ENCODE assay signal across 22 mouse cellular contexts in genomic region chr3:37470867-37471266, GRCm38 (mm10). TPM values are rescaled to one million over a fixed set of nuclear protein-coding genes. Genes with fewer than 3 reads are reported as not detected.
DNase-seq lines count a peak whose midpoint lies in the region; ATAC-seq lines count a peak whose summit lies in the region.
"Had no signal": no experiment of that assay in that cellular context is flagged by ENCODE, and none has a peak within 500 bp of the region (broad histone marks: within the 10 kb centered on the region; RNA-seq: fewer than 3 reads in every experiment).

No protein-coding gene starts in this region.

- ATAC-seq in kidney, embryonic 14.5 days (ENCODE audit: low FRiP score, low TSS enrichment): no peak
- peak; percentile 82 for ATAC-seq in kidney, embryonic 16.5 days (ENCODE audit: low FRiP score, low TSS enrichment)
- no peak for ATAC-seq in liver, embryonic 13.5 days (ENCODE audit: low read depth)
- no peak for ATAC-seq in liver, embryonic 11.5 days (replicated peaks; ENCODE audit: low FRiP score)
- ATAC-seq: forebrain, embryonic 14.5 days had no signal

- H3K9ac ChIP-seq in kidney, embryonic 14.5 days (ENCODE audit: low read depth, low read length): no peak overlapping the region
- H3K9ac ChIP-seq in kidney, embryonic 16.5 days (replicated peaks; ENCODE audit: low read length): no peak overlapping the region
- H3K9ac ChIP-seq in liver, embryonic 13.5 days: no peak overlapping the region
- H3K9ac ChIP-seq in liver, embryonic 11.5 days (ENCODE audit: low read depth, low read length): no peak overlapping the region
- H3K9ac ChIP-seq: embryonic facial prominence, embryonic 13.5 days; embryonic facial prominence, embryonic 15.5 days; forebrain, embryonic 12.5 days had no signal

- H3K9me3 ChIP-seq in kidney, embryonic 14.5 days (ENCODE audit: control insufficient read depth, low read length): no peaks in the 10 kb centered on the region
- no peaks in the 10 kb centered on the region for H3K9me3 ChIP-seq in kidney, embryonic 16.5 days (ENCODE audit: low read length)
- no peaks in the 10 kb centered on the region for H3K9me3 ChIP-seq in liver, embryonic 13.5 days (replicated peaks)
- no peaks in the 10 kb centered on the region for H3K9me3 ChIP-seq in liver, embryonic 11.5 days (ENCODE audit: control insufficient read depth, low read length)
- H3K9me3 ChIP-seq: embryonic facial prominence, embryonic 13.5 days; embryonic facial prominence, embryonic 15.5 days; forebrain, embryonic 10.5 days; forebrain, embryonic 12.5 days had no signal

- no peak overlapping the region for H3K27ac ChIP-seq in kidney, embryonic 14.5 days (ENCODE audit: low read depth, low read length)
- H3K27ac ChIP-seq in kidney, embryonic 16.5 days (ENCODE audit: low read length): peak overlapping the region; percentile 38; the same call in 1 of the 2 replicates
- 0 out of 2 replicates have a peak overlapping the region, but pooled peaks have one; percentile 1 for H3K27ac ChIP-seq in liver, embryonic 13.5 days
- H3K27ac ChIP-seq in liver, embryonic 11.5 days (ENCODE audit: low read depth, low read length): no peak overlapping the region
- H3K27ac ChIP-seq: embryonic facial prominence, embryonic 13.5 days; embryonic facial prominence, embryonic 15.5 days; forebrain, embryonic 10.5 days; forebrain, embryonic 12.5 days had no signal

- H3K4me1 ChIP-seq in kidney, embryonic 14.5 days (ENCODE audit: control insufficient read depth, insufficient read depth, low read length): no peaks in the 10 kb centered on the region
- H3K4me1 ChIP-seq in kidney, embryonic 16.5 days (ENCODE audit: insufficient read depth, low read length): no peaks in the 10 kb centered on the region
- H3K4me1 ChIP-seq in liver, embryonic 13.5 days (replicated peaks): peaks cover 10% of the 10 kb centered on the region
- peaks cover 5% of the 10 kb centered on the region for H3K4me1 ChIP-seq in liver, embryonic 11.5 days (replicated peaks; ENCODE audit: control insufficient read depth, insufficient read depth, low read length)
- H3K4me1 ChIP-seq: embryonic facial prominence, embryonic 13.5 days; embryonic facial prominence, embryonic 15.5 days; forebrain, embryonic 10.5 days; forebrain, embryonic 12.5 days had no signal

- H3K27me3 ChIP-seq in kidney, embryonic 14.5 days (ENCODE audit: control insufficient read depth, insufficient read depth, low read length): no peaks in the 10 kb centered on the region
- no peaks in the 10 kb centered on the region for H3K27me3 ChIP-seq in kidney, embryonic 16.5 days (ENCODE audit: insufficient read depth, low read length)
- H3K27me3 ChIP-seq in liver, embryonic 13.5 days: no peaks in the 10 kb centered on the region
- no peaks in the 10 kb centered on the region for H3K27me3 ChIP-seq in liver, embryonic 11.5 days (replicated peaks; ENCODE audit: control insufficient read depth, insufficient read depth, low read length)
- H3K27me3 ChIP-seq: embryonic facial prominence, embryonic 13.5 days; embryonic facial prominence, embryonic 15.5 days; forebrain, embryonic 12.5 days had no signal

- no peak overlapping the region for H3K4me3 ChIP-seq in kidney, embryonic 14.5 days (ENCODE audit: low read length)
- H3K4me3 ChIP-seq in kidney, embryonic 16.5 days (ENCODE audit: low read length): no peak overlapping the region
- no peak overlapping the region for H3K4me3 ChIP-seq in liver, embryonic 13.5 days (replicated peaks)
- no peak overlapping the region for H3K4me3 ChIP-seq in liver, embryonic 11.5 days (ENCODE audit: low read depth, low read length)
- H3K4me3 ChIP-seq: embryonic facial prominence, embryonic 13.5 days; embryonic facial prominence, embryonic 15.5 days; erythroblast, embryonic 14.5 days; forebrain, embryonic 10.5 days; forebrain, embryonic 12.5 days had no signal

- H3K36me3 ChIP-seq in kidney, embryonic 14.5 days (ENCODE audit: control insufficient read depth, insufficient read depth, low read length): no peaks in the 10 kb centered on the region
- no peaks in the 10 kb centered on the region for H3K36me3 ChIP-seq in kidney, embryonic 16.5 days (ENCODE audit: insufficient read depth, low read length)
- no peaks in the 10 kb centered on the region for H3K36me3 ChIP-seq in liver, embryonic 13.5 days
- no peaks in the 10 kb centered on the region for H3K36me3 ChIP-seq in liver, embryonic 11.5 days (ENCODE audit: control insufficient read depth, insufficient read depth, low read length)
- H3K36me3 ChIP-seq: embryonic facial prominence, embryonic 13.5 days; forebrain, embryonic 12.5 days had no signal

- no peak overlapping the region for H3K4me2 ChIP-seq in kidney, embryonic 14.5 days (replicated peaks; ENCODE audit: low read depth, low read length)
- H3K4me2 ChIP-seq in kidney, embryonic 16.5 days (replicated peaks; ENCODE audit: low read depth, low read length): no peak overlapping the region
- H3K4me2 ChIP-seq in liver, embryonic 13.5 days: no peak overlapping the region
- H3K4me2 ChIP-seq in liver, embryonic 11.5 days: no peak overlapping the region
- H3K4me2 ChIP-seq: embryonic facial prominence, embryonic 13.5 days; embryonic facial prominence, embryonic 15.5 days; forebrain, embryonic 12.5 days had no signal

- 71% methylated on average over 2 of the region's 2 CpGs for WGBS in kidney, embryonic 14.5 days
- 65% methylated on average over 2 of the region's 2 CpGs for WGBS in kidney, embryonic 16.5 days
- WGBS in liver, embryonic 13.5 days (ENCODE audit: insufficient replicate concordance): 85% methylated on average over 2 of the region's 2 CpGs
- 88% methylated on average over 2 of the region's 2 CpGs for WGBS in liver, embryonic 11.5 days

- peak; percentile 32 for DNase-seq in kidney, adult 9 months
- no peak for DNase-seq in kidney, postnatal 4 days
- no peak for DNase-seq in liver, embryonic 13.5 days
- no peak for DNase-seq in liver, embryonic 11.5 days (ENCODE audit: low spot score)
- DNase-seq: adrenal gland, adult 2 months; adrenal gland, postnatal 10 days; adrenal gland, postnatal 25 days; cerebellum, adult 11 months; cerebellum, adult 18-20 months; cerebellum, adult 8-10 months; cerebellum, adult 9-11 months; cerebellum, postnatal 14 days; cerebellum, postnatal 36 days; embryo, embryonic 11 days had no signal

RNA-seq across cellular contexts. Expression of gene Nudt6, which starts 50.9 kb away (rescaled TPM):
- 7.2 and 7.9 TPM in 2 replicates for polyA plus RNA-seq in kidney, embryonic 14.5 days (2014; fragmentation: Nextera tagmentation; extraction: Ambion mirVana)
- polyA plus RNA-seq in kidney, embryonic 16.5 days (2015; fragmentation: Nextera tagmentation; extraction: Ambion mirVana): 7.7 and 8.4 TPM in 2 replicates
- 5.4 and 6.2 TPM in 2 replicates for polyA plus RNA-seq in liver, embryonic 13.5 days (2015; fragmentation: Nextera tagmentation; extraction: Ambion mirVana)
- polyA plus RNA-seq in liver, embryonic 11.5 days (2014; fragmentation: Nextera tagmentation; extraction: Ambion mirVana): 8.5 and 11.5 TPM in 2 replicates

RNA-seq across cellular contexts. Expression of gene Spata5, which starts 51.2 kb away (rescaled TPM):
- 31.9 and 45.3 TPM in 2 replicates for polyA plus RNA-seq in kidney, embryonic 14.5 days (2014; fragmentation: Nextera tagmentation; extraction: Ambion mirVana)
- 41.5 and 43.4 TPM in 2 replicates for polyA plus RNA-seq in kidney, embryonic 16.5 days (2015; fragmentation: Nextera tagmentation; extraction: Ambion mirVana)
- polyA plus RNA-seq in liver, embryonic 13.5 days (2015; fragmentation: Nextera tagmentation; extraction: Ambion mirVana): 26.2 and 31.0 TPM in 2 replicates
- polyA plus RNA-seq in liver, embryonic 11.5 days (2014; fragmentation: Nextera tagmentation; extraction: Ambion mirVana): 41.2 and 52.8 TPM in 2 replicates

Comparison
In these comparisons a context has a peak if more than half of its experiments do, and no peak if none do; other contexts are left out.
1. H3K27ac ChIP-seq: peak in kidney, embryonic 16.5 days (single experiment) and liver, embryonic 13.5 days (single experiment); none in kidney, embryonic 14.5 days (single experiment) and liver, embryonic 11.5 days (single experiment).